Comparison of ENCODE assay signal across 10 mouse cellular contexts in genomic region chr10:45129105-45129504, GRCm38 (mm10). TPM values are rescaled to one million over a fixed set of nuclear protein-coding genes. Genes with fewer than 3 reads are reported as not detected.
DNase-seq lines count a peak whose midpoint lies in the region; ATAC-seq and TF ChIP-seq lines count a peak whose summit lies in the region.
"Had no signal": no experiment of that assay in that cellular context is flagged by ENCODE, and none has a peak within 500 bp of the region (broad histone marks: within the 10 kb centered on the region; RNA-seq: fewer than 3 reads in every experiment).

No protein-coding gene starts in this region.

- no peaks in the 10 kb centered on the region for H3K4me1 ChIP-seq in kidney, adult 2 months (ENCODE audit: control insufficient read depth, insufficient read depth, low read length)
- peaks cover 6% of the 10 kb centered on the region for H3K4me1 ChIP-seq in forebrain, embryonic 16.5 days (replicated peaks; ENCODE audit: control insufficient read depth, insufficient read depth, low read length)
- H3K4me1 ChIP-seq in midbrain, embryonic 14.5 days (ENCODE audit: control insufficient read depth, insufficient read depth, low read length) = no peaks in the 10 kb centered on the region
- H3K4me1 ChIP-seq in intestine, postnatal 0 days (replicated peaks; ENCODE audit: control insufficient read depth, insufficient read depth, low read length) = no peaks in the 10 kb centered on the region
- H3K4me1 ChIP-seq: stomach, embryonic 15.5 days had no signal

- no peak for TF ChIP-seq CTCF in kidney, adult 2 months (conservative IDR thresholded peaks at IDR 0.05; ENCODE audit: insufficient read depth, insufficient read length, low read depth, low read length)
- no peak for TF ChIP-seq CTCF in intestine, postnatal 0 days (IDR thresholded peaks at IDR 0.05; ENCODE audit: low read depth)

- TF ChIP-seq POLR2A in kidney, adult 2 months (IDR thresholded peaks at IDR 0.05; ENCODE audit: low read depth, low read length) = no peak

- H3K4me2 ChIP-seq in forebrain, embryonic 16.5 days (ENCODE audit: low read length) = peak overlapping the region; percentile 24; the same call in 1 of the 2 replicates
- 0 out of 2 replicates have a peak overlapping the region, but pooled peaks have one; percentile 1 for H3K4me2 ChIP-seq in midbrain, embryonic 14.5 days (ENCODE audit: low read length)
- no peak overlapping the region; the same call in 1 of the 2 replicates for H3K4me2 ChIP-seq in intestine, postnatal 0 days (replicated peaks; ENCODE audit: low read depth)
- H3K4me2 ChIP-seq: stomach, embryonic 15.5 days had no signal

- no peaks in the 10 kb centered on the region for H3K27me3 ChIP-seq in kidney, adult 2 months (replicated peaks; ENCODE audit: control insufficient read depth, insufficient read depth, low read length)
- H3K27me3 ChIP-seq in forebrain, embryonic 16.5 days (replicated peaks; ENCODE audit: control insufficient read depth, insufficient read depth, low read length) = no peaks in the 10 kb centered on the region
- no peaks in the 10 kb centered on the region for H3K27me3 ChIP-seq in midbrain, embryonic 14.5 days (ENCODE audit: control insufficient read depth, insufficient read depth, low read length)
- no peaks in the 10 kb centered on the region for H3K27me3 ChIP-seq in intestine, postnatal 0 days (replicated peaks; ENCODE audit: control insufficient read depth, insufficient read depth, low read length)
- H3K27me3 ChIP-seq: stomach, embryonic 15.5 days had no signal

- H3K9ac ChIP-seq in forebrain, embryonic 16.5 days (replicated peaks; ENCODE audit: low read depth, low read length) = no peak overlapping the region; the same call in 1 of the 2 replicates
- H3K9ac ChIP-seq in midbrain, embryonic 14.5 days (replicated peaks; ENCODE audit: low read length) = peak overlapping the region; percentile 20; the same call in 1 of the 2 replicates
- no peak overlapping the region for H3K9ac ChIP-seq in intestine, postnatal 0 days (ENCODE audit: low read depth, low read length)
- H3K9ac ChIP-seq: stomach, embryonic 15.5 days had no signal

- no peak overlapping the region for H3K27ac ChIP-seq in kidney, adult 2 months (ENCODE audit: insufficient read depth, low read depth, low read length)
- peak overlapping the region; percentile 6; the same call in 1 of the 2 replicates for H3K27ac ChIP-seq in forebrain, embryonic 16.5 days (ENCODE audit: low read length)
- H3K27ac ChIP-seq in midbrain, embryonic 14.5 days (replicated peaks; ENCODE audit: low read depth, low read length) = peak overlapping the region; percentile 68
- no peak overlapping the region for H3K27ac ChIP-seq in intestine, postnatal 0 days (ENCODE audit: low read depth, low read length)
- H3K27ac ChIP-seq: stomach, embryonic 15.5 days had no signal

- H3K36me3 ChIP-seq in kidney, adult 2 months (ENCODE audit: control insufficient read depth, insufficient read depth, low read length) = no peaks in the 10 kb centered on the region
- peaks cover 2% of the 10 kb centered on the region; the same call in 1 of the 2 replicates for H3K36me3 ChIP-seq in forebrain, embryonic 16.5 days (ENCODE audit: control insufficient read depth, insufficient read depth)
- peaks cover 39% of the 10 kb centered on the region for H3K36me3 ChIP-seq in midbrain, embryonic 14.5 days (ENCODE audit: control insufficient read depth, insufficient read depth, low read length)
- H3K36me3 ChIP-seq in intestine, postnatal 0 days (ENCODE audit: control insufficient read depth, insufficient read depth) = peaks cover 40% of the 10 kb centered on the region

- no peaks in the 10 kb centered on the region for H3K9me3 ChIP-seq in forebrain, embryonic 16.5 days (ENCODE audit: control insufficient read depth, low read length)
- H3K9me3 ChIP-seq in midbrain, embryonic 14.5 days (ENCODE audit: control insufficient read depth, low read length) = no peaks in the 10 kb centered on the region
- H3K9me3 ChIP-seq in intestine, postnatal 0 days (ENCODE audit: control insufficient read depth) = no peaks in the 10 kb centered on the region
- H3K9me3 ChIP-seq: stomach, embryonic 15.5 days had no signal

- peak; percentile 67 for DNase-seq in kidney, adult 2 months
- DNase-seq in kidney, adult 18-20 months = no peak
- peak; percentile 32 for DNase-seq in kidney, adult 9 months
- DNase-seq in midbrain, embryonic 14.5 days = peak; percentile 66
- DNase-seq in cerebellum, adult 9-10 months = no peak
- no peak for DNase-seq in right cerebral cortex, postnatal 4 days

- H3K4me3 ChIP-seq in kidney, adult 2 months (ENCODE audit: insufficient read depth, low read depth, low read length) = peak overlapping the region; percentile 24; the same call in 1 of the 2 replicates
- no peak overlapping the region for H3K4me3 ChIP-seq in forebrain, embryonic 16.5 days (replicated peaks; ENCODE audit: low read length)
- no peak overlapping the region for H3K4me3 ChIP-seq in midbrain, embryonic 14.5 days (replicated peaks; ENCODE audit: low read depth, low read length)
- H3K4me3 ChIP-seq in intestine, postnatal 0 days (ENCODE audit: low read depth, low read length) = no peak overlapping the region
- H3K4me3 ChIP-seq: erythroblast, embryonic 14.5 days; stomach, embryonic 15.5 days had no signal

- ATAC-seq in forebrain, embryonic 16.5 days = peak; percentile 54
- ATAC-seq in midbrain, embryonic 14.5 days (ENCODE audit: low FRiP score, low TSS enrichment) = 0 out of 2 replicates have a peak, but pooled peaks have one; percentile 51
- ATAC-seq in intestine, postnatal 0 days = no peak

- WGBS in kidney, adult 2 months = 41% methylated on average over 11 of the region's 11 CpGs
- WGBS in forebrain, embryonic 16.5 days = 41% methylated on average over 11 of the region's 11 CpGs
- WGBS in midbrain, embryonic 14.5 days = 62% methylated on average over 11 of the region's 11 CpGs
- 77% methylated on average over 11 of the region's 11 CpGs for WGBS in intestine, postnatal 0 days

RNA-seq across cellular contexts. Expression of gene Popdc3, which starts 48.8 kb away (rescaled TPM):
- 0.41 TPM in 1 of 2 replicates, not detected in the other for polyA plus RNA-seq in kidney, adult 2 months (2012; rRNA removed)
- polyA plus RNA-seq in forebrain, embryonic 16.5 days (2015; fragmentation: Nextera tagmentation; extraction: Ambion mirVana) = 0.41 and 0.68 TPM in 2 replicates
- 0.79 and 1.0 TPM in 2 replicates for polyA plus RNA-seq in midbrain, embryonic 14.5 days (2014; fragmentation: Nextera tagmentation; extraction: Ambion mirVana)
- polyA plus RNA-seq in intestine, postnatal 0 days (2015; fragmentation: Nextera tagmentation; extraction: Ambion mirVana) = 0.55 and 0.57 TPM in 2 replicates
- polyA plus RNA-seq: erythroblast, embryonic 14.5 days had no signal

Comparison
In these comparisons a context has a peak if more than half of its experiments do, and no peak if none do; other contexts are left out.
1. DNase-seq: peak in kidney, adult 2 months (single experiment), kidney, adult 9 months (single experiment) and midbrain, embryonic 14.5 days (single experiment); none in kidney, adult 18-20 months (single experiment), cerebellum, adult 9-10 months (single experiment) and right cerebral cortex, postnatal 4 days (single experiment).
2. H3K27ac ChIP-seq: peak in forebrain, embryonic 16.5 days (single experiment) and midbrain, embryonic 14.5 days (single experiment); none in kidney, adult 2 months (single experiment) and intestine, postnatal 0 days (single experiment).